Mouse (Mus musculus): Measurements from ENCODE around the gene Gtf2h1.

- TF ChIP-seq POLR2A (IDR thresholded peaks at IDR 0.05; ENCODE audit: low read depth, low read length) (no peak), CTCF (IDR thresholded peaks at IDR 0.05; ENCODE audit: extremely low read depth, insufficient read depth, insufficient read length, insufficient replicate concordance) (no peak)
Observed at GRCm38 (mm10) chr7:46789177-46789849, 6.6 kb upstream of the Gtf2h1 start.
